Mouse (Mus musculus): Measurements from ENCODE around the gene Pitx2. TPM values are rescaled to one million over a fixed set of nuclear protein-coding genes. Genes with fewer than 3 reads are reported as not detected.

The Pitx2 gene
- 41.0 and 60.5 TPM in 2 replicates for polyA plus RNA-seq (2015; fragmentation: Nextera tagmentation; extraction: Ambion mirVana)

DNA sequence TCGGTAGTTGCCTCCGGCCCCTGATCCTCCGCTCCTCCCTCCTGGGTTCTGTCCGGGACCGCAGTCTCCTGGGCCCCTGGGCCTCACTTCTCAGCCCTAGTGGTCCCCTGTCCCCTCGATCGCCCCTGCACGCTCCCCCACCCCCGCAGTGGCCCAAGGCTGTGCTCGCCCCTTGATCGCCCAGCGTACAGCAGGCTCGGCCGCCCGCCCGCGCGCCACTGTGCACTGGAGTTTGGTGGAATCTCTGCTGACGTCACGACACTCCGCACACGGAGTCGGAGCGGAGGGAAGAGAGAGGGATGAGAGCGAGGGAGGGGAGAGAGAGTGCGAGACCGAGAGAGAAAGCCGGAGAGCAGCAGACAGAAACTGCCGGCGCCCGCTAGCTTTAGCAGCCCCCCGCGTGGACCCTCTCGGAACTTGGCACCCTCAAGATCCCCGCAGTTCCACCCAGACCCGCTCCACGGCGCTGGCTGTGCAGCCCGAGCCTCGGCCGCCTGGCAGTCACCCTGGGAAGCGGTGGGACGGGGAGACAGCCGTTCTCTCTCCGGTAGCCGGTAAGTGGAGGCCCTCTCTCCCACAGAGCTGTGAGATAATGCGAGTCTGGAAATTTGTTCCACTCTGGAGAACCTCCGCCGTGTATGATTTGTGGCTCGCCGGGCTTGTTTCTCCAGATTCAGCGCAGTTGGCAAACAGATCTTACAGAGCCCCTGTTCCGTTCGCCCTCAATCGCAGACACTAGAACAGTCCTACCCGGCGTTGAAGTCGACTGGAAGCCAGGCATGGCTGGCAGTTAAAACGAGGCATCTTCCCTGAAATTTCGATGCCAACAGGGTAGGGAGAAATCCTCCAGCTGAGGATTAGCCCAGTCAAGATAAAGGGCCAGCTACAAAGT lies at the start of gene Pitx2:
Pitx2 (plus strand) TSS at position 270 of the 892 bp plus-strand sequence.
- peaks cover 75% of the 10 kb centered on the region for H3K27me3 ChIP-seq (replicated peaks)
- peak; percentile 70 for ATAC-seq (replicated peaks)
- under 1% methylated on average over 59 of the region's 60 CpGs for WGBS

DNA sequence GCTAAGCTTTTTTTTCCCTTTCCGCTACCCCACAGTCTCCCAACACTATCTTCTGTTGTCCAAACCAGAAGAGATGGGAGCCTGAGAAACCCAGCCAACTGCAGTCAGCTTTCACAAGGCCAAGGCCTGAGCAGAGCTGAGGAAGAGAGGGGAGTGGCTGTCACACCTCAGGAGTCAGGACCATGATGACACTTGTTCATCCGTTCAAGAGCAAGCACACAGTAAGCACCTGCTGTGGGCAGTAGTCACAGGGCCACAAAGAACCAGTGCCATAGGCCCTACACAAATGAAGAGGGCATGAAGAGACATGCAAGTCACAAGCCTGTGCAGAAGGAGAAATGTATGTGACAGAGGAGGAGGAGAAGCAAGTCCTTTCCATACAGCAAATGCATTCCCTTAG lies 49.7 kb upstream of the Pitx2 start:
- no peak for ATAC-seq (replicated peaks)
- no peaks in the 10 kb centered on the region for H3K9me3 ChIP-seq
- H3K27me3 ChIP-seq (replicated peaks), result no peaks in the 10 kb centered on the region
- H3K4me3 ChIP-seq, result no peak overlapping the region
- H3K27ac ChIP-seq, result no peak overlapping the region
- no peaks in the 10 kb centered on the region for H3K36me3 ChIP-seq (replicated peaks)
- H3K4me1 ChIP-seq, result no peaks in the 10 kb centered on the region
- H3K9ac ChIP-seq, result no peak overlapping the region
- WGBS, result 89% methylated on average over 2 of the region's 2 CpGs
- no peak overlapping the region for H3K4me2 ChIP-seq

More for the DNA sequence above, at the start of gene Pitx2:
- Histone ChIP-seq H3K4me3 (peak within 1 kb of the TSS; percentile 31), H3K9me3 (no peaks in the 10 kb centered on the region), H3K9ac (no peak within 1 kb of the TSS), H3K27ac (peak within 1 kb of the TSS; percentile 47; the same call in 1 of the 2 replicates), H3K36me3 (replicated peaks) (no peaks in the 10 kb centered on the region), H3K4me2 (peak within 1 kb of the TSS; percentile 42), H3K4me1 (peaks cover 27% of the 10 kb centered on the region)

DNA sequence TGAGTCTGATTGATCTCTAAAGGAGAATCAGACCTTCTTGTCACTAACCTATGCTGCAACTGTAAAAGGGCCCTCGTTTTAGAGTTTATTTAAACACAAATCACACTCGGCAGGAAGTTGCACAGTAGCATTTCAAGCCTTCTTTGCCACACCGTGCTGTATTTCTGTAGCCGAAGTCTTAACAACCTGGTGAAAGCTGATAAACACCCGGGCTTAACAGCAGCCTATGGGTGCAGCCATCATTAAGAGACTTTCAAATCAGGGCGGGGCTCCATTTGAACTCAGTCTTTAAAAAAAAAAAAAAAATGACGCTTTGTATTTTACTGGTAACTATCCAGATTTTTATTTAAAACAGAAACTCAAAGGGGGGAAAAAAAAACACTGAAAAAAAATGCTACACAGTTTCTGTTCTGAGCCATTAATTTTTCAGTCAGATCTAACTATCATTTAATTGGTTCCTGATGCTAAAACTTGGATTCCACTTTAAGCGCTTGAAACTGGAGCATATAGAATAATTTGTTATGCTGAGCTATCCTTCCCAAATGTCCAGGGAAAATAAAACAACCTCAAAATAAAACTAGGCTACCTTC lies 48.5 kb upstream of the Pitx2 start:
- Histone ChIP-seq H3K27ac (no peak overlapping the region), H3K4me1 (no peaks in the 10 kb centered on the region), H3K9me3 (no peaks in the 10 kb centered on the region), H3K9ac (no peak overlapping the region), H3K36me3 (replicated peaks) (no peaks in the 10 kb centered on the region), H3K27me3 (replicated peaks) (no peaks in the 10 kb centered on the region), H3K4me3 (no peak overlapping the region), H3K4me2 (no peak overlapping the region)
- no peak for ATAC-seq (replicated peaks)
- 69% methylated on average over 8 of the region's 8 CpGs for WGBS

DNA sequence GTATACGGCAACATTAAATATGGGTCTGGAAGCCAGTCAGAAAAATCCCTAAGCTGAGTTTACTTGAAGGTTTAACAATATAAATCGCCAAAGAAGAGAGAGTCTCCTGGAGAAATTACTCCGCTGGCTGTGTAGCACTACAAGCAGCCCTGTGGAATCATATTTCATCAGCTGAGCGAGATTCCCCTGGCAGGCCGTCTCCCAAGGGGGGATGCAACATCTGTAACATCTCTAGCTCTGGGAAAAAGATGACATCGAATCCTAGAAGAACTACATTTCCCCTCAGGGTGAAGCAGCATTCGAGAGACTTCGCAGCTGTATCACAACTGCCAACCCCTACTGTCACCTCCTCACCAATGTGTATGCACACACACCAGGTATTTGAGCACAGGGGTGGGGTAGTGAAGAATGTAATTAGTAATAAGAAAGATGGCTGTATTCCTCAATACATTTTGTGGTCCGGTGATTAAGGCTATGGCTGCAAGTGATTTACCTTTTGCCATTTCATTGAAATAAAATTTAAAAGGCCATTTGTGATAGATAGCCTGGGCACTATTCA lies 40.8 kb upstream of the Pitx2 start:
- H3K27me3 ChIP-seq (replicated peaks), result no peaks in the 10 kb centered on the region
- WGBS, result 64% methylated on average over 9 of the region's 9 CpGs
- H3K9me3 ChIP-seq, result no peaks in the 10 kb centered on the region
- no peak overlapping the region for H3K27ac ChIP-seq
- no peak overlapping the region for H3K4me3 ChIP-seq
- H3K4me1 ChIP-seq, result no peaks in the 10 kb centered on the region
- H3K9ac ChIP-seq, result no peak overlapping the region
- H3K4me2 ChIP-seq, result no peak overlapping the region
- no peaks in the 10 kb centered on the region for H3K36me3 ChIP-seq (replicated peaks)
- no peak for ATAC-seq (replicated peaks)

DNA sequence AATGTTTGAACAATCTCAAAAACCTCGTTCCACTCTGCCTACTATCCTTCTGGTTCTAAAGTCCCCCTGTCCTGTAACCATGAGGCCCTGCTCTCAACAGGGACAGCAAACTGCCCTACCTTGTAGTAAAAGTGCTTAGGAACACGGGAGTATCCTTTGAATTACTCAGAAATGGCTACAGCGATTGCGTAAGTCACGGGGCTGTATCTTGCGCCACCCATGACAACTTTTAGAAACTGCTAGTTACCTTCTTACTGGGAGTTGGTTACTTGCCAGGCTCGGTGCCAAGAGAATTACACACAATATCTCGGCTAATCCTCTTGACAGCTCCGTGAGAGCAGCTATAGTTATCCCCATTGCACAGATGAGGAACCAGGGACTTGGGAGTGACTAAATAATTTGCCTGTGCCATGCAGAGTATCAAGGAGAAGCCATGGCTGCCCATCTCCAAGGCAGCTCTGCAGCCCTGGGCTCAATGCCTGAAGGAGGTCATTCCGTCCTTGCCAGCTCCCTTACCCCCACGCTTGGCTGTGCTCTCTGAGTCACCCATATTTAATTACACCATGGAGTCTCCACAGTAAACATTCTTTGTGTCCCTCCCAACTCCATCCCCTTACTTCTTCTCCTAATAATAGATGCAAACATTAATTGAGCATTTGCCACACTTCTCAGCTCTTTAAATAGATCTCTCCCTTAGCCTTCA lies 38.2 kb upstream of the Pitx2 start:
- no peaks in the 10 kb centered on the region for H3K4me1 ChIP-seq
- no peak overlapping the region for H3K4me3 ChIP-seq
- no peak overlapping the region for H3K4me2 ChIP-seq
- H3K27ac ChIP-seq, result no peak overlapping the region
- 85% methylated on average over 11 of the region's 11 CpGs for WGBS
- no peak for ATAC-seq (replicated peaks)
- H3K27me3 ChIP-seq (replicated peaks), result no peaks in the 10 kb centered on the region
- no peaks in the 10 kb centered on the region for H3K36me3 ChIP-seq (replicated peaks)
- H3K9me3 ChIP-seq, result no peaks in the 10 kb centered on the region
- no peak overlapping the region for H3K9ac ChIP-seq

DNA sequence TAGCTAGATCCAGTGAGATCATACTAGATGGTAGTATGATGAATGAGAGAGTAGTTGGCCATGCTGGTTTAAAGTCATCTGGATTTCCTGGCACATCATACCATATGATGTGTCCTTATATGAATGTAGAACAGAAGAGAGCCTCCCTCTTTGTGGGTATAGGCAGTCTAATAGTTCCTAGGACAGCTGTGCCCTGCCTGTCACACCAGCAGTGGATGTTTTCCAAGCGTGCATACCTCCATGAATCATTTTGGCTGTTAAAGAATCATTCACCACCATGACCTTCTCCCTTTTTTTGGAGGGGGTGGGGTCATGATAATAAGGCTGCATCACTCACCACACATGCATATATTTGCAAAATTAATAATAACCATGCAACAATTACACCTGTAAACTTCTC lies 35.4 kb upstream of the Pitx2 start:
- H3K4me1 ChIP-seq, result no peaks in the 10 kb centered on the region
- no peak for ATAC-seq (replicated peaks)
- H3K4me3 ChIP-seq, result no peak overlapping the region
- H3K27me3 ChIP-seq (replicated peaks), result no peaks in the 10 kb centered on the region
- no peak overlapping the region for H3K4me2 ChIP-seq
- no peaks in the 10 kb centered on the region for H3K9me3 ChIP-seq
- no peak overlapping the region for H3K9ac ChIP-seq
- H3K36me3 ChIP-seq (replicated peaks), result no peaks in the 10 kb centered on the region
- WGBS, result 78% methylated on average over 1 of the region's 1 CpGs
- H3K27ac ChIP-seq, result no peak overlapping the region

DNA sequence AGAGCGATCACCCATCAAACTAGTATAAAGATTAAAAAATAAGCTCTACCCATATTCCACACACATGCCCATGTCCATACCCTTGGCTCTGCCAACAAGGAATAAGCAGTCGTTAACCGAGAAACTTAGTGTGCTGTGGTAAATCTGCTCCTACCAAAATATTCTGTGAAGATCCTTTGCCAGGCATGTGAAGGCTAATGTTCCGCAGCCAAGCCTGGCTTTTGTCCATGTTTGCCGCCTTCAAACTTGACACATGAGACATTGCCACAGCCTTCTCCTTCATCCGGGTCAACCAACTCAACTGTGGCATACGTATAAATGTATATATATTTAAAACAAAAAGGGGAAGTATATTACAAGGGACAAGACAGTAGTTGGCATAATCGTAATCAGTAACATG lies 34.0 kb upstream of the Pitx2 start:
- WGBS, result 90% methylated on average over 8 of the region's 8 CpGs
- no peaks in the 10 kb centered on the region for H3K9me3 ChIP-seq
- H3K27me3 ChIP-seq (replicated peaks), result no peaks in the 10 kb centered on the region
- H3K27ac ChIP-seq, result no peak overlapping the region
- no peaks in the 10 kb centered on the region for H3K36me3 ChIP-seq (replicated peaks)
- no peak overlapping the region for H3K4me2 ChIP-seq
- no peak overlapping the region for H3K9ac ChIP-seq
- no peaks in the 10 kb centered on the region for H3K4me1 ChIP-seq
- ATAC-seq (replicated peaks), result no peak
- no peak overlapping the region for H3K4me3 ChIP-seq

DNA sequence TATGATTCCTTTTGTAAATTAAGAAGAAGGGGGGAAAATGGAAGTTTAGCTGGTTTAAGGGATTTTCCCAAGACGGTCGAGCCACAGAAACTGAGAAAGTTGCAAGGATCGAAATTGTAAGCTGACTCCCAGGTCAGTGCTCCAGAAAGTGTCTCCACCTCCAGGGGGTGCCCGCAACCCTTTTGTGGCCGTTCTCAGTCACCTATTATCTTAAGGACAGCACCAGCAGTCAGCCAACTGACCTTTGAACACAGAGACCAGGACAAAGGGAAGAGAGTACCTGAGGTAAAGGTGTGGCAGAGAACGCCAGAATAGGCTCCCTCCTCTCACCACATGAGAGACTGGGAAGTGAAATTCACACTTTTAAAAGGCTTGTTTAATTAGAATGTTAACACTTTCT lies 33.0 kb upstream of the Pitx2 start:
- Histone ChIP-seq H3K4me2 (no peak overlapping the region), H3K27me3 (replicated peaks) (no peaks in the 10 kb centered on the region), H3K27ac (no peak overlapping the region), H3K9me3 (no peaks in the 10 kb centered on the region), H3K4me1 (no peaks in the 10 kb centered on the region), H3K9ac (no peak overlapping the region), H3K36me3 (replicated peaks) (no peaks in the 10 kb centered on the region), H3K4me3 (no peak overlapping the region)
- no peak for ATAC-seq (replicated peaks)
- 8% methylated on average over 6 of the region's 6 CpGs for WGBS

DNA sequence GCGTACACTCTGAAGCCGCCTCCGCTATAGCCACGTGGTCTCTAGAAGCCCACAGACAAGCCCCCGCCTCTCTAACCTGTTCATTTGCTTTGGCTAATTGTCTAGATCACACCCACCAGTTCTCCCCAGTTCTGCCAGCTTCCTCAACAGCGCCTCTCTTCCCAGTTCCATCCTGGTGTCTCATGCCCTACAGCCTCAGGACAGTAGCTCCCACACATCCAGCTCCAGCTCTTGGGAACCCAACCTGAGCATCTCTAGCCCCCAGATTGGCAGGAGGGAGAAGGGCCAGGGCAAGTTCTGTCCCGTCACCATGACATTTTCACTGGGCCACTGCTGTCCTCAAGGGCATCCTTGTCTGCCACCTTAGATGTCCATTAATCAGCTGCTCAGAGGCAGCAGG lies 29.3 kb upstream of the Pitx2 start:
- H3K27me3 ChIP-seq (replicated peaks), result no peaks in the 10 kb centered on the region
- no peaks in the 10 kb centered on the region for H3K36me3 ChIP-seq (replicated peaks)
- no peak overlapping the region for H3K4me2 ChIP-seq
- no peak overlapping the region for H3K9ac ChIP-seq
- no peak overlapping the region for H3K4me3 ChIP-seq
- H3K27ac ChIP-seq, result no peak overlapping the region
- H3K9me3 ChIP-seq, result no peaks in the 10 kb centered on the region
- no peak for ATAC-seq (replicated peaks)
- no peaks in the 10 kb centered on the region for H3K4me1 ChIP-seq
- 85% methylated on average over 7 of the region's 7 CpGs for WGBS

DNA sequence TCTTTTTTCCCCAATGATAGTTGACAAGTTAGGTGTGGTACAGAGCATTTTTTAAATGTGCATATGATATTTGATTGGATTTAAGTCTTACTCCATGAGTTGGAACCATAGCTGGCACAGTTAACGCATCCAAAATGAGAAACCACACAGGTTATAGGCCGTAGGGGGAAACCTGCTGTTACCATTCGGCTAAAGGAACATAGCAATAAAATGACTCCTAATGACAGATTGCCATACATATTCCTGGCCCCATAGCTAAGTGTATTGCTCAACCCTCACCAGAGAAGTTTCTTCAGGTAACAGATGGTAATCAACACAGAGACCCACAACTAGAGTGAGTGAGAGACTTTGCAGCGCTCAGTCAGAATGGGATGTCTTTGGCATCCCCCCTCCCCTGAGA lies 27.9 kb upstream of the Pitx2 start:
- Histone ChIP-seq H3K9me3 (no peaks in the 10 kb centered on the region), H3K9ac (no peak overlapping the region), H3K4me1 (no peaks in the 10 kb centered on the region), H3K27me3 (replicated peaks) (no peaks in the 10 kb centered on the region), H3K27ac (no peak overlapping the region), H3K4me3 (no peak overlapping the region), H3K36me3 (replicated peaks) (no peaks in the 10 kb centered on the region), H3K4me2 (no peak overlapping the region)
- no peak for ATAC-seq (replicated peaks)
- WGBS, result 96% methylated on average over 4 of the region's 4 CpGs

DNA sequence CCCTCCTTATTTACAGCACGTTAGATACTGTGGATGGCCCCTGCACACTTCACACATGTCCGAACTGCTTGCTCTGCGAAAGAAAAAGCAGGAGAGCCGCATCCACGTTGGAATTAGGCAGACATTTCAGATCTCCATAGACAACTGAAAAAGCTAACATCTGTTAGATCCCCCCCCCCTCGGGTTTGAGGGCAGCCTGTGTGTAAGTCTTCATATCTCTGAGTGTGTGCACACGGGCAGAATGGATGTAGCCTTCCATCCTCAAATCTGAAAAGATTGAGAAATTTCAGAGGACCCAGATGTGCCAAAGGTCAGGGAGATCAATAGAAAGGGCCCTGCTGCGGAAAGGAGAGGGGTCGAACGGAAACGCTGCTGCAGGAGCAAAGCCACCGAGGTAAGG lies 5.2 kb upstream of the Pitx2 start:
- Histone ChIP-seq H3K9ac (no peak overlapping the region), H3K27me3 (replicated peaks) (peaks cover 64% of the 10 kb centered on the region), H3K4me1 (peaks cover 10% of the 10 kb centered on the region), H3K36me3 (replicated peaks) (no peaks in the 10 kb centered on the region), H3K27ac (no peak overlapping the region), H3K4me2 (no peak overlapping the region), H3K4me3 (no peak overlapping the region), H3K9me3 (no peaks in the 10 kb centered on the region)
- WGBS, result 5% methylated on average over 12 of the region's 12 CpGs
- no peak for ATAC-seq (replicated peaks)

DNA sequence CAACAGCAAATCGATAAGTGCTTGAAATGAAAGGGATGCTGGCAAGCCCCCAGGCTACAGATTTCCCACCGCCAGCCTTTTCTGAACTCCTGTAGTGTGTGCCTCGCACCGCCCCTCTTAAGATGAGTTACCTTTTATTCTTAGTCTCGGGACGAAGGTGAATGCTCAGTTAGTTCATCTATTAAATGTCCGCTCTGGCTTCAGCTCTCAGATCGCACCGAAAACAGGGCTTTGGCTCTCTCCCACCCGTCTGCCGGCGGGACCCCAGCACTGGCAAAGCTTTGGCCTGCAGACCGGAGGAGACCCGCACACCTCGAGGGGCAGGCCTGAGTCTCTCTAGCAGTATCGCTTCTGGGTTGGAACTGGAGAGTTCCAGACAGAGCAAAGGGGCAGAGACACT lies 4.6 kb upstream of the Pitx2 start:
- Histone ChIP-seq H3K27me3 (replicated peaks) (peaks cover 70% of the 10 kb centered on the region), H3K9ac (no peak overlapping the region), H3K9me3 (no peaks in the 10 kb centered on the region), H3K4me1 (peaks cover 16% of the 10 kb centered on the region), H3K4me3 (no peak overlapping the region), H3K4me2 (peak overlapping the region; percentile 2; the same call in 1 of the 2 replicates), H3K27ac (no peak overlapping the region), H3K36me3 (replicated peaks) (no peaks in the 10 kb centered on the region)
- ATAC-seq (replicated peaks), result no peak
- 2% methylated on average over 16 of the region's 16 CpGs for WGBS
